Mouse (Mus musculus): ENCODE data around the gene Acadvl. TPM values are rescaled to one million over a fixed set of nuclear protein-coding genes. Genes with fewer than 3 reads are reported as not detected.

Gene Acadvl
- polyA plus RNA-seq, 1 experiment from 2014 or later: 70.4 TPM

DNA sequence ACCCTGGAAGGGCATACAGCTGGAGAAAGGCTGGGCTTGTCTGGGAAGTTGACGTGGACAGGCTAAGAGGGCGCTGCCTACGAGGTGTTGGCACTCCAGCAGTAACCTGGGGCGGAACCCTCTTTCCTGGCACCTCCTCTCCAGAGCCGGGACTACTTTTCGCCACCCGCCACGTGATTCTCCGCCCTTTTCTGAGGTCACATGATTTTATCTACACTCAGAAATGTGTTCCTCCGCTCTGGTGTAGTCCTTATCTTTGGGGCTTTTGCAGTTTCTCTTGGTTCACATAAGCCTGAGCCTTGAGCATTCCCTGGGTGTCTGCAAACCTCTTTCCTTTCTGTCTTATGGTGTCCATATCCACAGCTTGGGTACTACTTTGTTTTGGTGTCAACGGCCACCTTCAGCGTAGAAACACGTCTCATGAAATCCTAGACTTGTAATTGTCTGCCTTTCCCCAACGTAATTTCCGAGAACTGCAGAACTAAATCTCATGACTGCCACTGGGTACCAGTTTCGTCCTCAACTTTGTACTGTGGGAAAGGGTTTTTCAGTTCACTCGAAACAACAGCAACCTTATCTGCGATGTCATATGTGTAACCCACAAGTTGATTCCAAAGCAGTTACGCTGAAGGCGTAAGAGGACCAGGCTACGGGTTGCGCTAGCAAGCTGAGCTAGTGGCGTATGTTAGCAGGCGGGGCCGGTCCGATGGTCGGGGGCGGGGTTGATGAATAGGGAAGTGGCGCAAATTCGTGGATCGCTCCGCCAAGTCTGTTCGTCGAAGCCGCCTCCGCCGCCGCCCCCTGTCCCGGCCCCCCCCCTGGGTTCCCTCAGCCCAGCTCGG, 24.1 kb downstream of the Acadvl start, which contains the start of gene Gabarap:
Gabarap (plus strand) TSS at position 294 of the 842 bp plus-strand sequence.
- ATAC-seq (ENCODE audit: insufficient number of reproducible peaks, insufficient read depth, low FRiP score, low TSS enrichment): peak; percentile 58
- Histone ChIP-seq H3K9ac (peak within 1 kb of the TSS; percentile 87), H3K4me3 (peak within 1 kb of the TSS; percentile 77), H3K4me1 (peaks cover 8% of the 10 kb centered on the region), H3K27ac (peak within 1 kb of the TSS; percentile 88), H3K4me2 (replicated peaks) (peak within 1 kb of the TSS; percentile 66), H3K36me3 (peaks cover 58% of the 10 kb centered on the region), H3K27me3 (no peaks in the 10 kb centered on the region), H3K9me3 (no peaks in the 10 kb centered on the region)
- WGBS: under 1% methylated on average over 40 of the region's 40 CpGs

DNA sequence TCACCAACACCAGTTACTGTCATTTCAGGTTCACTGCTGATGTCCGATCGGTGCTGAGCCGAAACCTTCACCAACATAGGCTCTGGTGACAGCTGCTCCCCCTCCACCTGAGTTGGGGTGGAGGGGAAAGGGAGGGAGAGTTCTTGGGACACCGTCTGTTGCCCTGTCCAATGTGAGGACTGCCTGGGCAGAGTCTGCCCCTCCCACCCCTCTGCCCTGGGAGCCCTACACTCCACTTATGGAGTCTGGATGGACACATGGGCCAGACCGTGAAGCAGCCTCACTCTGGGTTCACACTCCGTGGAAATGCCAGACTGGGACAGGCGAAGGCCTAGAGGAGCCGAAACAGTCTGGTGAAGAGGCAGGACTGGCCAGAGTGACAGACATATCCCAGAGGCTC, 25.3 kb downstream of the Acadvl start:
- H3K27me3 ChIP-seq: no peaks in the 10 kb centered on the region
- ATAC-seq (ENCODE audit: insufficient number of reproducible peaks, insufficient read depth, low FRiP score, low TSS enrichment): no peak
- H3K36me3 ChIP-seq: peaks cover 67% of the 10 kb centered on the region
- WGBS: 95% methylated on average over 8 of the region's 8 CpGs
- H3K9ac ChIP-seq: peak overlapping the region; percentile 12; the same call in 1 of the 2 replicates
- H3K4me1 ChIP-seq: peaks cover 8% of the 10 kb centered on the region
- peak overlapping the region; percentile 4; the same call in 1 of the 2 replicates for H3K4me3 ChIP-seq
- no peak overlapping the region for H3K4me2 ChIP-seq (replicated peaks)
- H3K27ac ChIP-seq: 0 out of 2 replicates have a peak overlapping the region, but pooled peaks have one; percentile 25
- no peaks in the 10 kb centered on the region for H3K9me3 ChIP-seq

DNA sequence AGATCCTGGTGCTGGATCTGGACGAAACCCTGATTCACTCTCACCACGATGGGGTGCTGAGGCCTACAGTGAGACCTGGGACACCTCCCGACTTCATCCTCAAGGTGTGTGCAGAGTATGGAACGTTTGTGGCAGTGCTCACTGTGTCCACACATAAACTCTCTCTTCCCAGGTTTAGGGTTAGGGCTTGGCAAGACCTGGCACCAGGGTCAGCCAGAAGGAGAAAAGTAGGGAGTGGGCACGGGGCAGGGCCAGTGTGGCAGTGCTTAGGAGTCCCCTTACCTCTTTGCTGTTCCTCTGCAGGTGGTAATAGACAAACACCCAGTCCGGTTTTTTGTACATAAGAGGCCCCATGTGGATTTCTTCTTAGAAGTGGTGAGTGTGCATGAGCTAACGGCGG, 30.8 kb downstream of the Acadvl start:
- ATAC-seq (ENCODE audit: insufficient number of reproducible peaks, insufficient read depth, low FRiP score, low TSS enrichment): no peak
- Histone ChIP-seq H3K4me1 (peaks cover 18% of the 10 kb centered on the region), H3K27ac (no peak overlapping the region), H3K9me3 (no peaks in the 10 kb centered on the region), H3K9ac (no peak overlapping the region), H3K4me3 (no peak overlapping the region), H3K4me2 (replicated peaks) (no peak overlapping the region), H3K36me3 (peaks cover 55% of the 10 kb centered on the region), H3K27me3 (no peaks in the 10 kb centered on the region)
- WGBS: 88% methylated on average over 8 of the region's 8 CpGs

DNA sequence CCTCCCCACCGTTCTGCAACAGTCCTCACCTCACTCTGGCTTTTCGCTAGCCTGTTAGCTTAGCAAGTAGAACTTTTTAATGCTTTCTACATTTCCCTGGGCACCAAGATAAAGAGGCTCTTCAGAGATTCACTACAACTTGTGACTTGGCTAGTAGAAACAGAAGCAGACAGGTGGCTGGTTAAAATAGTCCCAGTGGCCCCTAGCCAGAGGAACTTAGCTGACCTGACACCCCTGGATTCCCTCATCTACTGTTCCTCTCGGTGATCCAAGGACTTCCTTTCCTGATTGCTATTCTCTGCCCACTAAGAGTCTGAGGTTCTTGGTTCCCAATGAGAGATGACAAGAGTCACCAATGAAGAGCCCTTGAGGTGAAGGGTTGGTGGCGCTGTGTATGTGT, 31.8 kb downstream of the Acadvl start:
- Histone ChIP-seq H3K27me3 (no peaks in the 10 kb centered on the region), H3K9ac (peak overlapping the region; percentile 99), H3K9me3 (no peaks in the 10 kb centered on the region), H3K4me1 (peaks cover 20% of the 10 kb centered on the region), H3K36me3 (peaks cover 50% of the 10 kb centered on the region), H3K4me3 (peak overlapping the region; percentile 99), H3K27ac (peak overlapping the region; percentile 70; the same call in 1 of the 2 replicates), H3K4me2 (replicated peaks) (peak overlapping the region; percentile 78)
- 86% methylated on average over 4 of the region's 4 CpGs for WGBS
- no peak for ATAC-seq (ENCODE audit: insufficient number of reproducible peaks, insufficient read depth, low FRiP score, low TSS enrichment)

DNA sequence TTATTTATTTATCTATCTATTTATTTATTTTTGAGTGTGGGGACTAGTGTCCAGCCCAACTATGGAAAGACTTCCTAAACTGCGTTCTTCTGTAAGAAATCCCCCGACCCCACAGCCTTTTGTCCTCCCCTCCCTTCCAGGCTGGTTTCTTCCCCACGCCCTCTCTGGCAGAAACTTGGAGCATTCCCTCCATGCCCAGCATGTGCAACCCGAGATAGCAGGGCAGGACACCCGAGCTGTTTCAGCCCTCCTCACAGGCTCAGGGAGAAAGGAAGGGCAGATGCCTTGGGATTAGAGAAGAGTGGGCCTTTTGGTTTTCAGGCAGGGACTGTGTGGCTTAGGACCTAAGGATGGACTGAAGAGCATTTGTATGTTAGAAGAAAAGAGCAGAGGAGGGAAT, 32.3 kb downstream of the Acadvl start:
- Histone ChIP-seq H3K4me2 (replicated peaks) (peak overlapping the region; percentile 78), H3K4me1 (peaks cover 20% of the 10 kb centered on the region), H3K27ac (peak overlapping the region; percentile 70; the same call in 1 of the 2 replicates), H3K9ac (peak overlapping the region; percentile 99), H3K27me3 (no peaks in the 10 kb centered on the region), H3K9me3 (no peaks in the 10 kb centered on the region), H3K36me3 (peaks cover 48% of the 10 kb centered on the region), H3K4me3 (peak overlapping the region; percentile 99)
- ATAC-seq (ENCODE audit: insufficient number of reproducible peaks, insufficient read depth, low FRiP score, low TSS enrichment): no peak
- 28% methylated on average over 5 of the region's 5 CpGs for WGBS

DNA sequence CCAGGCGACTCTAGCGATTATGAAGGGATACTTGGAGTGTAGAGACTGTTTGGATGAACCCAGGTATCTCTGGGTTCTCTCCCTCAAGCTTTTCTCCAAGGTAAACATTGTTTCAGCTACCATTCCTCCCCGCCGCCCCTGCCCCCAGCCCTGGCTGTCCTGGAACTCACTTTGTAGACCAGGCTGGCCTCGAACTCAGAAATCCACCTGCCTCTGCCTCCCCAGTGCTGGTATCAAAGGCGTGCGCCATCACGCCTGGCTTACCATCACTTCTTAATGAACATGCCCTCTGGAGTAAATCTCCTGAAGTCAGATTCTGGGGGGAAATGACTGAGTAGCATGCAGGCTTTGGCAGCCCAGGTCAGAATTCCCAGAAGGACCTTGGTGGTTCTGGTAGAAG, 33.0 kb downstream of the Acadvl start, which contains the start of gene Elp5:
Elp5 (minus strand) TSS at position 293 of the 400 bp plus-strand sequence.
- peaks cover 47% of the 10 kb centered on the region for H3K36me3 ChIP-seq
- peaks cover 20% of the 10 kb centered on the region for H3K4me1 ChIP-seq
- WGBS: 56% methylated on average over 8 of the region's 8 CpGs
- peak within 1 kb of the TSS; percentile 99 for H3K9ac ChIP-seq
- no peak for ATAC-seq (ENCODE audit: insufficient number of reproducible peaks, insufficient read depth, low FRiP score, low TSS enrichment)
- no peaks in the 10 kb centered on the region for H3K27me3 ChIP-seq
- no peaks in the 10 kb centered on the region for H3K9me3 ChIP-seq
- H3K4me2 ChIP-seq (replicated peaks): peak within 1 kb of the TSS; percentile 78
- peak within 1 kb of the TSS; percentile 99 for H3K27ac ChIP-seq
- peak within 1 kb of the TSS; percentile 99 for H3K4me3 ChIP-seq

DNA sequence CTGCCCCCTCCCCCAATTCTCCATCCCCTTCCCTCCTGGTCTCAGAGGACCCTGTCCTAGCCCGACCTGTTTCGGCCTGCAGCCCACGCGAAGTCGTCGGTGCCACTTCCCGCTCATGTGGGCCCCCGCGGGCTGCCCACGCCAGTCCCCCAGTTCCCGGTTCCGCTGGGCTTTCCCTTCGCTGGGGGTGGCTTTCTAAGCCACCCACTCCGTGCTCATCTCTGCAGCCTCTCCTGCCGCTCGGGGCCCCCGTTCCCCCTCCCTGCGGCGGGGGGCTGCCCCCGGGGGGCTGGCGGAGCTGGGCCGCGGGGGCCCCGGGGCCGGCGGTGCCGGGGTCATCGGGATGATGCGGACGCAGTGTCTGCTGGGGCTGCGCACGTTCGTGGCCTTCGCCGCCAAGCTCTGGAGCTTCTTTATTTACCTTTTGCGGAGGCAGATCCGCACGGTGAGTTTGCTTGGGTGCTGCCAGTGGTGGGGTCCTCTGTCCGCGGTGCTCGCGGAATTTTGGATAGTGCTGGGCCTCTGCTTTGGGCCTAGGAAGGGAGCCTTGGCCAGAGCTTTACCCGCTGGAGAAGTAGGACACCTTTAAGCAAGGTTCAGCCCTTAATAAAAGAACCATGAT, 34.0 kb downstream of the Acadvl start, which contains the start of gene Ctdnep1:
Ctdnep1 (plus strand) TSS at position 16 of the 622 bp plus-strand sequence.
- H3K27me3 ChIP-seq: no peaks in the 10 kb centered on the region
- H3K4me3 ChIP-seq: peak within 1 kb of the TSS; percentile 99
- no peak; the same call in 1 of the 2 replicates for ATAC-seq (ENCODE audit: insufficient number of reproducible peaks, insufficient read depth, low FRiP score, low TSS enrichment)
- H3K36me3 ChIP-seq: peaks cover 42% of the 10 kb centered on the region
- peaks cover 20% of the 10 kb centered on the region for H3K4me1 ChIP-seq
- peak within 1 kb of the TSS; percentile 99 for H3K9ac ChIP-seq
- peak within 1 kb of the TSS; percentile 99 for H3K27ac ChIP-seq
- WGBS: under 1% methylated on average over 43 of the region's 43 CpGs
- H3K4me2 ChIP-seq (replicated peaks): peak within 1 kb of the TSS; percentile 78
- no peaks in the 10 kb centered on the region for H3K9me3 ChIP-seq

DNA sequence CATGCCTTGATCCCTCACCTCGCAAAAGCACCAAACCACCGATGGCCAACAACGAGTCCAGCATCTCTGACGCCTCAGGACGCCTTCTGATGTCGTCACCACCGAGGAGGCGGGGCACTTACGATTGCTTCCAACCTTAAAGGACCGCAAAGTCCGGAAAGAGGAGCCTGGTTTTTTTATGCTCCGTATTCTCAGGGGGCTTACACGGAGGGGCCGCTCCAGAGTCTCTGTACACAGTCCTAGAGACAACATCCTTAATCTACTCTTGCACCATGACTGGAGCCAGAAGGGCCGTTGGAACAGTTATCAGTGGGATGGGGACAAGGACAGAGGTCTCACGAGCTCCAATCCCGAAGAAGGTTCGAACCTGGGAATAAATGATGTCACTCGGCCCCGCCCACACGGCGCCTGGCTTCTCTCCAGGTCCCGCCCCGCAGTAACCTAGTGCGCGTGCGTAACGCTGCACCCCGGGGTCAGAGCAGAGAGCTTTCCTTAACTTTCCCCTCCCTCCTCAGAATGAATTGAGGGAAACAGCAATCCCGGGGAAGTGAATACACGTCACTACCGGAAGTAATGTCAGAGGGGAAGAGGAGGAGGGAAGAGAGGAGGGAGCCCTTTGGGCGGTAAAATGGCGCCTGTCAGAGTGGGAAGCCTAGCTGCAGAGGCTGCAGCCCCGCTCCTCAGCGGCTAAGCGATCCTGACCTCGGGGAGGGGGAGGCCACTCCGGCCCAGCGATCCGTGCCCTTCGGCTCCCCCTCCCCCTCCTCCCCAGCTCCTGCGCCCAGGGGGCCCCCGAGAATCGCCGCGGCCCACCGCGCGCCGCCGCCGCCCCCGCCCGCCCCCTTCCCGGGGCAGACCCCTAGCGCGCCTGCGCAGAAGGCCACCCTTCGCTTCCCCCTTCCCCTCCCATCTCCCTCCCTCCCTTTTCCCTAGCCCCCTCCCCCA, 34.7 kb downstream of the Acadvl start:
- no peaks in the 10 kb centered on the region for H3K9me3 ChIP-seq
- peak overlapping the region; percentile 99 for H3K27ac ChIP-seq
- H3K36me3 ChIP-seq: peaks cover 45% of the 10 kb centered on the region
- peak overlapping the region; percentile 99 for H3K9ac ChIP-seq
- WGBS: under 1% methylated on average over 48 of the region's 60 CpGs
- peak overlapping the region; percentile 78 for H3K4me2 ChIP-seq (replicated peaks)
- H3K27me3 ChIP-seq: no peaks in the 10 kb centered on the region
- peaks cover 20% of the 10 kb centered on the region for H3K4me1 ChIP-seq
- peak; percentile 91 for ATAC-seq (ENCODE audit: insufficient number of reproducible peaks, insufficient read depth, low FRiP score, low TSS enrichment)
- H3K4me3 ChIP-seq: peak overlapping the region; percentile 99

DNA sequence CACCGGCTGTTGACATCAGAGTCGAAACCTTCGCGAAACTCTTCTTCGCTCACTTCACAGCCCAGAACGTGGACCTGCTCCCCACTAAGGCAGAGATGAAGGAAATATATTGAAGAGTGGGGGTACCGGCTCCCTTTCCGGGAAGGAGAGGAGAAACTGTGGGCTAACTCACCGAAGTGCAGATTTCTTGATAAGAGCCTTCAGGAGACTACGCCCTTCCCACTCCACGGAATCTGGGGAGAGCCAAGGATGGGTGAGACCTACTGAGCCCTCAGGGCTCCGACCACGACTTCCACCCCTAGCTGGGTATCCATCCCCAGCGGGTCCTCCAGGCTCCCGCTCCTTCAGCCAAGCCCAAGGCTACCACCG, 35.4 kb downstream of the Acadvl start:
- 2% methylated on average over 16 of the region's 16 CpGs for WGBS
- H3K36me3 ChIP-seq: peaks cover 45% of the 10 kb centered on the region
- H3K4me3 ChIP-seq: peak overlapping the region; percentile 99
- no peaks in the 10 kb centered on the region for H3K27me3 ChIP-seq
- no peaks in the 10 kb centered on the region for H3K9me3 ChIP-seq
- ATAC-seq (ENCODE audit: insufficient number of reproducible peaks, insufficient read depth, low FRiP score, low TSS enrichment): no peak; the same call in 1 of the 2 replicates
- H3K27ac ChIP-seq: peak overlapping the region; percentile 99
- peaks cover 20% of the 10 kb centered on the region for H3K4me1 ChIP-seq
- H3K9ac ChIP-seq: peak overlapping the region; percentile 99
- peak overlapping the region; percentile 78 for H3K4me2 ChIP-seq (replicated peaks)

DNA sequence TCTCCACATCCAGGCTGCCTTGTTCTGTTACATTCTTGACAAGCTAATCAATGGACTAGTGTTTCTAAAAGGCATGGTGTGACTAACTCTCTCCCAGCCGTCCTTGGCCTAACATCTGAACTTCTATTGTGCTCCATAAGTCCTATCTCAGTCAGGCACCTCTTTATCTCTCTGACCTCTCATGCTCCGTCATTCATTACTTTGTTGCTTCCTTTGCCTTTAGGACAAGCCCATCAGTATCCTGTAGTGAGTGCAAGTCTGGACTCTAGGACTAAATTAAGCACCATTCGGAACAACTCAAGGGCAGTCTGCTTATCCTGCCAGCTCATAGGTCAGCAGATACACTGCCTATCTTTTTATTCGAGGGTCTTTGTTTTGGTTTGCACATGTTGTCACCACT, 38.9 kb downstream of the Acadvl start:
- Histone ChIP-seq H3K4me3 (no peak overlapping the region), H3K36me3 (peaks cover 60% of the 10 kb centered on the region), H3K4me2 (replicated peaks) (no peak overlapping the region), H3K9ac (no peak overlapping the region), H3K27me3 (no peaks in the 10 kb centered on the region), H3K27ac (no peak overlapping the region), H3K4me1 (peaks cover 5% of the 10 kb centered on the region; the same call in 1 of the 2 replicates), H3K9me3 (no peaks in the 10 kb centered on the region)
- 83% methylated on average over 4 of the region's 4 CpGs for WGBS
- ATAC-seq (ENCODE audit: insufficient number of reproducible peaks, insufficient read depth, low FRiP score, low TSS enrichment): no peak

DNA sequence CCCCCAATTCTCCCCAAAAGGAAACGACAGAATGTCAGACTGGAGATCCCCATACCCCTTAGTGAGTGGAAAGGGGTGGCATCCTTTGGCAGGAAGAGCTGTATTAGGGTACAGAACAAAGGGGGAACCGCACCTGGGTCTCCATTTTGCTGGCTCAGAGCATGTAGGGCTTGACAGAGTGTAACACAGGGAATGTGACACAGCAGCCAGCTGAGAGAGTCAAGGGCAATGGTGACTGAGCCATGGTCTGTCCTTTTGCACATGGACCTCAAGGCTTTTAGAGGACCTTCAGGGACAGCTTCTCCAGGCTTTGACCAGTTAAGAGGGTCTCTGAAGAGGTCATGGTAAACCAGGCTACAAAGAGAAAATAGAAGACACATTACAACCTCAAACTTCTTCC, 40.3 kb downstream of the Acadvl start:
- Histone ChIP-seq H3K27me3 (no peaks in the 10 kb centered on the region), H3K27ac (no peak overlapping the region), H3K9me3 (no peaks in the 10 kb centered on the region), H3K4me3 (no peak overlapping the region), H3K36me3 (peaks cover 69% of the 10 kb centered on the region), H3K4me2 (replicated peaks) (no peak overlapping the region), H3K4me1 (peaks cover 5% of the 10 kb centered on the region; the same call in 1 of the 2 replicates), H3K9ac (no peak overlapping the region)
- ATAC-seq (ENCODE audit: insufficient number of reproducible peaks, insufficient read depth, low FRiP score, low TSS enrichment): no peak
- WGBS: 91% methylated on average over 2 of the region's 2 CpGs

Measured in embryonic facial prominence, embryonic 12.5 days (tissue).